Mouse (Mus musculus): ENCODE measurements at regions not wholly inside any gene's neighbourhood (a gene's known extent, or its start where the extent isn't known, plus 50 kb on each side); places are given as distances from the start of the nearest gene placed in this dataset.

GRCm38 (mm10) chr17:68210313-68211254 lies 63.0 kb upstream of the L3mbtl4 start:
- ATAC-seq (replicated peaks; ENCODE audit: poor library complexity), result peak; percentile 73

GRCm38 (mm10) chr17:68218246-68218645 lies 55.4 kb upstream of the L3mbtl4 start:
- no peak for ATAC-seq (replicated peaks; ENCODE audit: poor library complexity)

- ATAC-seq (replicated peaks; ENCODE audit: poor library complexity), result peak; percentile 57
Measured at GRCm38 (mm10) chr17:68223170-68223569, 50.4 kb upstream of the L3mbtl4 start.
